Mouse (Mus musculus): ENCODE measurements around the gene Lrrc4c.

- no peak for TF ChIP-seq CTCF (IDR thresholded peaks at IDR 0.05; ENCODE audit: low read depth)
- no peak for TF ChIP-seq EP300 (IDR thresholded peaks at IDR 0.05; ENCODE audit: low read depth)
Measured at GRCm38 (mm10) chr2:96681806-96682205, 363.8 kb downstream of the Lrrc4c start.
